Mouse (Mus musculus) urinary bladder, postnatal 10 days (tissue): ENCODE measurements around the gene Nim1k.
"Not testable (repeated sequence)": the region's sequence is repeated elsewhere in the genome, so short reads cannot be mapped to it uniquely, and the experiment has no call there.

Source experiments
- DNase-seq: peaks from one replicate; pipeline ENCODE4 v3.0.0; 2022; ENCODE audit warnings: low spot score

Nim1k gene

GRCm38 (mm10) chr13:119689709-119690038, 66.0 kb downstream of the Nim1k start:
- DNase-seq = no peak

GRCm38 (mm10) chr13:119684416-119685177, 71.1 kb downstream of the Nim1k start:
- no peak for DNase-seq

GRCm38 (mm10) chr13:119681161-119681560, 74.5 kb downstream of the Nim1k start:
- DNase-seq = no peak

GRCm38 (mm10) chr13:119679721-119680120, 76.0 kb downstream of the Nim1k start:
- no peak for DNase-seq

GRCm38 (mm10) chr13:119678794-119679193, 76.9 kb downstream of the Nim1k start:
- DNase-seq = no peak

- DNase-seq = not testable (repeated sequence)
These were observed 94.3 kb downstream of the Nim1k start for GRCm38 (mm10) chr13:119661420-119661819.
